Mouse (Mus musculus) midbrain, postnatal 0 days (tissue): ENCODE measurements around the gene Mynn. TPM values are rescaled to one million over a fixed set of nuclear protein-coding genes. Genes with fewer than 3 reads are reported as not detected.
A peak's percentile ranks its signal among the peaks of the same experiment; 100 is the strongest.
"Not testable (repeated sequence)": the region's sequence is repeated elsewhere in the genome, so short reads cannot be mapped to it uniquely, and the experiment has no call there.

ENCODE experiments used
- ATAC-seq: fragments of 200-750 bp; cut with Nextera tagmentation; 2 replicates; pipeline ENCODE4 v1.8.0; 2017; ENCODE audit warnings: moderate number of reproducible peaks, mild to moderate bottlenecking, moderate TSS enrichment, moderate library complexity; ENCODE audit not compliant: low FRiP score
- DNase-seq: peaks from one replicate; pipeline ENCODE4 v3.0.0-alpha.2; 2015; ENCODE audit warnings: low spot score
- H3K27ac ChIP-seq: fragments of 300-500 bp; sonication (generic); 2 replicates; pipeline ENCODE4 v1.5.1; 2014; ENCODE audit warnings: low read depth, mild to moderate bottlenecking, low read length, mixed read lengths
- H3K27me3 ChIP-seq: fragments of 300-500 bp; sonication (generic); 2 replicates; pipeline ENCODE4 v1.6.1; 2014; ENCODE audit warnings: low read length, control low read depth, mixed read lengths; ENCODE audit not compliant: insufficient read depth
- H3K36me3 ChIP-seq: fragments of 300-500 bp; sonication (generic); 2 replicates; pipeline ENCODE4 v1.6.1; 2014; ENCODE audit warnings: low read length, control low read depth, mixed read lengths; ENCODE audit not compliant: insufficient read depth
- H3K4me1 ChIP-seq: fragments of 300-500 bp; sonication (generic); 2 replicates; pipeline ENCODE4 v1.6.1; 2014; ENCODE audit warnings: mild to moderate bottlenecking, control low read depth, antibody characterized with exemption, low read length, mixed read lengths; ENCODE audit not compliant: insufficient read depth
- H3K4me2 ChIP-seq: fragments of 300-500 bp; sonication (generic); 2 replicates; pipeline ENCODE4 v1.6.1; 2014; ENCODE audit warnings: low read depth, mild to moderate bottlenecking, low read length, mixed read lengths; ENCODE audit not compliant: poor library complexity, severe bottlenecking
- H3K4me3 ChIP-seq: fragments of 300-500 bp; sonication (generic); 2 replicates; pipeline ENCODE4 v1.5.1; 2014; ENCODE audit warnings: low read depth, mild to moderate bottlenecking, low read length, moderate library complexity
- H3K9ac ChIP-seq: fragments of 300-500 bp; sonication (generic); replicated peaks from 2 replicates; pipeline ENCODE4 v1.6.1; 2014; ENCODE audit warnings: mild to moderate bottlenecking, low read length, moderate library complexity, mixed read lengths; ENCODE audit not compliant: poor library complexity, severe bottlenecking
- H3K9me3 ChIP-seq: fragments of 300-500 bp; sonication (generic); 2 replicates; pipeline ENCODE4 v1.6.1; 2016; ENCODE audit warnings: low read length, control low read depth
- CTCF ChIP-seq: IDR thresholded peaks from 2 replicates; pipeline ENCODE4 v1.5.1; 2016; ENCODE audit warnings: antibody characterized with exemption, mild to moderate bottlenecking
- WGBS: fragments of 180-500 bp; shearing (Covaris S2); extraction: QIAGEN DNeasy Blood & Tissue Kit; methylation state at CpG from one replicate; pipeline ENCODE4 v1.1.7; 2014; 5-methylcytosine and 5-hydroxymethylcytosine counted together
- polyA plus RNA-seq: library from polyadenylated mRNA; unstranded; fragments of >200 nt; fragmentation: Nextera tagmentation; extraction: Ambion mirVana; gene quantifications from 2 replicates; pipeline ENCODE4 v1.2.1, GENCODE M21; 2015
- total RNA-seq: library from RNA; depleted of rRNA; stranded (reverse); fragments of >200 nt; gene quantifications from 2 replicates; pipeline ENCODE4 v1.2.3, GENCODE M21; 2014; rRNA removed

Gene Mynn
- 17.2 and 23.8 TPM in 2 replicates for total RNA-seq
- polyA plus RNA-seq: 17.1 and 19.0 TPM in 2 replicates

- 0% methylated on average over 37 of the region's 40 CpGs for WGBS
Observed at GRCm38 (mm10) chr3:30602065-30602739, at the start of gene Mynn. Gene Mynn (plus strand): TSS chr3:30602065.

DNA sequence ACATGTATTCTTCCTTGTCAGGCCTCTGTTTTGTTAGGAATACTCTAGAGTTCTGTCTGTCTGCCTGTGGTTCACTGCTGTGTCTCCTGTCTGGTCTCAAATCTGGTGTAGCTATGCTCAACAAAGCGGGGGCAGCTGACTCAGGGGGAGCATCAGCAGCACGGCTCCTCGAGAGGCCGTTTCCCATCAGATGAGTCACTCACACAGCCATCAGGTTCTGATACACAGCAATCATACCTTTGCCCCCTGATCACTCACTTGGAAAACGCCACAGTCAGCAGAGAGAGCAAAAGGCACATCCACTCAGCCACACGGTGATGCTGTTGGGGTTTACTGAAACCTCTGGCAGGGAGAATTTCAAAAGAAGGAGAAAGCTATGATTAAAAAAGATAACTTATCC, 48.1 kb upstream of the Mynn start:
- no peak for TF ChIP-seq CTCF
- no peak for ATAC-seq
- WGBS: 60% methylated on average over 6 of the region's 6 CpGs

More at GRCm38 (mm10) chr3:30602065-30602739, at the start of gene Mynn:
- Histone ChIP-seq H3K27ac (peak within 1 kb of the TSS; percentile 95), H3K4me2 (peak within 1 kb of the TSS; percentile 83), H3K36me3 (peaks cover 4% of the 10 kb centered on the region; the same call in 1 of the 2 replicates), H3K9ac (peak within 1 kb of the TSS; percentile 79), H3K4me1 (0 out of 2 replicates have a peak, but pooled peaks cover 4% of the 10 kb centered on the region), H3K4me3 (peak within 1 kb of the TSS; percentile 90), H3K9me3 (no peaks in the 10 kb centered on the region), H3K27me3 (no peaks in the 10 kb centered on the region)
- ATAC-seq (peak; percentile 95), DNase-seq (peak; percentile 97)
- TF ChIP-seq CTCF: peak; percentile 73

DNA sequence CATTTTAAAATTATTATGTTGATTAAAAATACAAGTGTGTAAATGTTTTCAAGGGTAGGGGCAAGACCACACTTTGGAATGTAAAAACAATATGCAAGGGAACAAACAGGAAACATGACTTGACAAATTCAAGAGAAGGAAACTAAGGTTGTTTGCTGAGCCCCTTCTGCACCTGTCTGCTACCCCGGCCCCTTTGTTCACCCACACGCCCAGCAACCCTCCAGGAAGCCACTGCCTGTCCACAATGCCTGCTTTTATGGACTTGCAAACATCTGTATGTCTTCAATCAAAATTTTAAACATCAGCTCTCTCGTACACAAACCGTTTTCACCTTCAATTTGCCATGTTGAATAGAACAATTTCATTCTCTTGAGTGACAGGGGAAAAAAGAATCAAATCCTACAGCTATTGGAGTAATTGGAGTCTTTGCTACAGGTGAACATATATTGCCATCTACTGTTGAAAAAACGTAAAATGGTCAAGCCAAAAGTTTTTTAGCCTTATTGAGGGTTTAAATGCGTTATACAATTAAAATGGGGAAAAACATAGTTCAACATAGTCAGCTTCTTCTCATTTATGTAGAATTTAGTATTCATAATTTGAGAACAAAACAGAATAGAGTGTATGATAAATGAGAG, 41.1 kb upstream of the Mynn start:
- WGBS: 50% methylated on average over 6 of the region's 6 CpGs
- H3K27me3 ChIP-seq: no peaks in the 10 kb centered on the region; the same call in 1 of the 2 replicates
- H3K36me3 ChIP-seq: no peaks in the 10 kb centered on the region
- H3K4me1 ChIP-seq: no peaks in the 10 kb centered on the region
- H3K9ac ChIP-seq: no peak overlapping the region
- DNase-seq: peak; percentile 50
- no peak overlapping the region for H3K27ac ChIP-seq
- H3K4me2 ChIP-seq: no peak overlapping the region
- ATAC-seq: no peak
- TF ChIP-seq CTCF: peak; percentile 84
- H3K4me3 ChIP-seq: no peak overlapping the region
- no peaks in the 10 kb centered on the region for H3K9me3 ChIP-seq

More for the DNA sequence above, 48.1 kb upstream of the Mynn start:
- Histone ChIP-seq H3K4me3 (no peak overlapping the region), H3K27ac (no peak overlapping the region), H3K9ac (no peak overlapping the region), H3K9me3 (no peaks in the 10 kb centered on the region), H3K4me1 (no peaks in the 10 kb centered on the region), H3K4me2 (no peak overlapping the region), H3K36me3 (no peaks in the 10 kb centered on the region), H3K27me3 (no peaks in the 10 kb centered on the region)
- DNase-seq: no peak

DNA sequence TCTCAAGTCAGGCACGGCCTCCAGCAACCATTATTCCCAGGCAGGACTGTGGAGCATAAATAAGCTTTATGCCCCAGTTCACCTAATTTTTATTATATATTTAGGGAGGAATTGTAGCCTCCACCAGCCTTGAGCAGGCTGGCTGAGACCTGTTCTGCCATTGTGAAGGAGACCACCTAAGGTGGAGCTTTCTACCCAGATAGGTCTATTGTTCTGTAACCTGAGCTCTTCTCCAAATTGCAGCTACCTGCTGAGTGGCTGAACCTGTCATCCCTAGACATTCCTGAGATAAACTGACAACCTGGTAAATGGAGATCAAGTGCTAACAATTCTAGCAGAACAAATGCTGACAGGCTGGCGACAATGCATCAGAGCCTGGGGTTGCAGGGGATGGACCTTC, 35.5 kb upstream of the Mynn start:
- not testable (repeated sequence) for H3K4me1 ChIP-seq, H3K4me3 ChIP-seq, H3K9ac ChIP-seq, H3K27ac ChIP-seq, H3K9me3 ChIP-seq, ATAC-seq, H3K4me2 ChIP-seq, H3K27me3 ChIP-seq, H3K36me3 ChIP-seq, DNase-seq
- no CpG with 5 or more reads among the region's 2 CpGs for WGBS

- no peaks in the 10 kb centered on the region for H3K36me3 ChIP-seq
- ATAC-seq (no peak), DNase-seq (no peak)
- no peaks in the 10 kb centered on the region for H3K4me1 ChIP-seq
- no peaks in the 10 kb centered on the region for H3K9me3 ChIP-seq
- no peak overlapping the region for H3K4me3 ChIP-seq
- H3K27me3 ChIP-seq: no peaks in the 10 kb centered on the region
- no peak overlapping the region for H3K4me2 ChIP-seq
- H3K27ac ChIP-seq: no peak overlapping the region
- 13% methylated on average over 2 of the region's 2 CpGs for WGBS
- H3K9ac ChIP-seq: no peak overlapping the region
- no peak for TF ChIP-seq CTCF
Observed at GRCm38 (mm10) chr3:30573549-30573948, 28.3 kb upstream of the Mynn start.

- Histone ChIP-seq H3K27ac (no peak overlapping the region), H3K4me1 (no peaks in the 10 kb centered on the region), H3K9me3 (no peaks in the 10 kb centered on the region), H3K4me2 (no peak overlapping the region), H3K27me3 (no peaks in the 10 kb centered on the region), H3K9ac (no peak overlapping the region), H3K36me3 (no peaks in the 10 kb centered on the region), H3K4me3 (no peak overlapping the region)
- TF ChIP-seq CTCF: no peak
- DNase-seq (no peak), ATAC-seq (no peak)
- 83% methylated on average over 6 of the region's 6 CpGs for WGBS
Observed at GRCm38 (mm10) chr3:30588865-30589264, 13.0 kb upstream of the Mynn start.
